Mouse (Mus musculus) neutrophil, adult 83 days (primary cell): ENCODE measurements around the gene Itsn1. TPM values are rescaled to one million over a fixed set of nuclear protein-coding genes. Genes with fewer than 3 reads are reported as not detected.

Experiments used
- total RNA-seq, 2 experiments: library from RNA; stranded (reverse); gene quantifications; one replicate each; pipeline ENCODE4 v1.2.4; 2023

The Itsn1 gene
- total RNA-seq, result 10 to 100 TPM; 14.4 to 20.7 TPM

GRCm38 (mm10) chr16:91729066-91729482 lies at the start of gene Itsn1:
Gene Itsn1, plus strand, starts transcription at chr16:91729281.

GRCm38 (mm10) chr16:91688619-91689334 lies 40.3 kb upstream of the Itsn1 start, which contains the start of gene Donson:
Gene Donson, minus strand, starts transcription at chr16:91688770.

GRCm38 (mm10) chr16:91728123-91729065 lies 687 bp upstream of the Itsn1 start, which contains the start of gene Cryzl1:
Gene Cryzl1, minus strand, starts transcription at chr16:91728975.

Other genes starting within 250 kb of the Itsn1 start
- gene Ifnar1, start 244.0 kb upstream of the Itsn1 start, total RNA-seq, result 10 to 100 TPM; 82.8 to 84.9 TPM
- 10 to 100 TPM; 57.5 to 87.3 TPM for gene Ifngr2, start 182.2 kb upstream of the Itsn1 start, total RNA-seq
- gene Tmem50b, start 131.5 kb upstream of the Itsn1 start, total RNA-seq, result 10 to 100 TPM; 63.2 to 69.9 TPM
- gene Dnajc28, start 110.3 kb upstream of the Itsn1 start, total RNA-seq, result 1 to 10 TPM; 1.6 to 1.8 TPM
- gene Gart, start 82.3 kb upstream of the Itsn1 start, total RNA-seq, result 10 to 100 TPM; 51.8 to 62.0 TPM
- gene Son, start 81.8 kb upstream of the Itsn1 start, total RNA-seq, result 100 to 1,000 TPM; 286 to 311 TPM
- gene Donson, start 40.5 kb upstream of the Itsn1 start, total RNA-seq, result 10 to 100 TPM; 17.6 to 32.4 TPM
- gene Cryzl1, start 306 bp upstream of the Itsn1 start, total RNA-seq, result 10 to 100 TPM; 30.8 to 30.9 TPM